Mouse (Mus musculus) midbrain, embryonic 13.5 days (tissue): Measurements from ENCODE around the gene Cep170. TPM values are rescaled to one million over a fixed set of nuclear protein-coding genes. Genes with fewer than 3 reads are reported as not detected.

Experiments
- ATAC-seq: fragments of 200-750 bp; cut with Nextera tagmentation; 2 replicates; pipeline ENCODE4 v1.8.0; 2017; ENCODE audit warnings: mild to moderate bottlenecking, moderate TSS enrichment, moderate library complexity
- H3K27ac ChIP-seq: fragments of 300-500 bp; sonication (generic); 2 replicates; pipeline ENCODE4 v1.5.1; 2015; ENCODE audit warnings: inconsistent platforms, mild to moderate bottlenecking, moderate library complexity
- H3K27me3 ChIP-seq: fragments of 300-500 bp; sonication (generic); 2 replicates; pipeline ENCODE4 v1.6.1; 2015; ENCODE audit warnings: mild to moderate bottlenecking, inconsistent platforms
- H3K36me3 ChIP-seq: fragments of 300-500 bp; sonication (generic); 2 replicates; pipeline ENCODE4 v1.6.1; 2015; ENCODE audit warnings: mild to moderate bottlenecking, inconsistent platforms
- H3K4me1 ChIP-seq: fragments of 300-500 bp; sonication (generic); replicated peaks from 2 replicates; pipeline ENCODE4 v1.6.1; 2015; ENCODE audit warnings: inconsistent platforms
- H3K4me2 ChIP-seq: fragments of 300-500 bp; sonication (generic); replicated peaks from 2 replicates; pipeline ENCODE4 v1.6.1; 2015; ENCODE audit warnings: moderate library complexity, mild to moderate bottlenecking, inconsistent platforms
- H3K4me3 ChIP-seq: fragments of 300-500 bp; sonication (generic); replicated peaks from 2 replicates; pipeline ENCODE4 v1.5.1; 2015; ENCODE audit warnings: mild to moderate bottlenecking, inconsistent platforms
- H3K9ac ChIP-seq: fragments of 300-500 bp; sonication (generic); replicated peaks from 2 replicates; pipeline ENCODE4 v1.6.1; 2015; ENCODE audit warnings: mild to moderate bottlenecking, inconsistent platforms
- H3K9me3 ChIP-seq: fragments of 300-500 bp; sonication (generic); 2 replicates; pipeline ENCODE4 v1.6.1; 2016; ENCODE audit warnings: mild to moderate bottlenecking, inconsistent platforms
- WGBS: fragments of 180-500 bp; shearing (Covaris S2); methylation state at CpG from one replicate; pipeline ENCODE4 v1.1.7; 2015; 5-methylcytosine and 5-hydroxymethylcytosine counted together
- polyA plus RNA-seq: library from polyadenylated mRNA; unstranded; fragments of >200 nt; fragmentation: Nextera tagmentation; extraction: Ambion mirVana; gene quantifications from 2 replicates; pipeline ENCODE4 v1.2.1, GENCODE M21; 2015

The Cep170 gene
- polyA plus RNA-seq, 1 experiment from 2014 or later = 140 TPM

GRCm38 (mm10) chr1:176834880-176835279, 21.0 kb upstream of the Cep170 start:
- Histone ChIP-seq H3K9ac (no peak overlapping the region), H3K27me3 (peaks cover 12% of the 10 kb centered on the region), H3K4me1 (peaks cover 8% of the 10 kb centered on the region), H3K9me3 (no peaks in the 10 kb centered on the region), H3K4me3 (no peak overlapping the region; the same call in 1 of the 2 replicates), H3K4me2 (peak overlapping the region; percentile 75; the same call in 1 of the 2 replicates), H3K27ac (no peak overlapping the region), H3K36me3 (peaks cover 7% of the 10 kb centered on the region; the same call in 1 of the 2 replicates)
- ATAC-seq = 0 out of 2 replicates have a peak, but pooled peaks have one; percentile 17
- 61% methylated on average over 6 of the region's 6 CpGs for WGBS

- Histone ChIP-seq H3K36me3 (peaks cover 7% of the 10 kb centered on the region; the same call in 1 of the 2 replicates), H3K4me2 (no peak overlapping the region), H3K4me1 (peaks cover 8% of the 10 kb centered on the region), H3K9me3 (no peaks in the 10 kb centered on the region), H3K27ac (no peak overlapping the region), H3K4me3 (no peak overlapping the region), H3K27me3 (peaks cover 12% of the 10 kb centered on the region), H3K9ac (no peak overlapping the region)
- 83% methylated on average over 3 of the region's 3 CpGs for WGBS
- no peak for ATAC-seq
Observed at GRCm38 (mm10) chr1:176833948-176834347, 20.1 kb upstream of the Cep170 start.

- Histone ChIP-seq H3K4me3 (no peak overlapping the region), H3K4me1 (peaks cover 8% of the 10 kb centered on the region), H3K36me3 (peaks cover 7% of the 10 kb centered on the region; the same call in 1 of the 2 replicates), H3K27me3 (peaks cover 12% of the 10 kb centered on the region), H3K27ac (no peak overlapping the region), H3K9ac (no peak overlapping the region), H3K4me2 (no peak overlapping the region), H3K9me3 (no peaks in the 10 kb centered on the region)
- no peak for ATAC-seq
Observed at GRCm38 (mm10) chr1:176833257-176833656, 19.4 kb upstream of the Cep170 start.

GRCm38 (mm10) chr1:176832607-176833006, 18.7 kb upstream of the Cep170 start:
- H3K9ac ChIP-seq = no peak overlapping the region
- WGBS = 85% methylated on average over 8 of the region's 8 CpGs
- no peak overlapping the region for H3K27ac ChIP-seq
- no peak overlapping the region for H3K4me3 ChIP-seq
- peaks cover 8% of the 10 kb centered on the region for H3K4me1 ChIP-seq
- ATAC-seq = no peak
- H3K9me3 ChIP-seq = no peaks in the 10 kb centered on the region
- peaks cover 12% of the 10 kb centered on the region for H3K27me3 ChIP-seq
- H3K4me2 ChIP-seq = no peak overlapping the region
- peaks cover 7% of the 10 kb centered on the region; the same call in 1 of the 2 replicates for H3K36me3 ChIP-seq

GRCm38 (mm10) chr1:176832071-176832470, 18.2 kb upstream of the Cep170 start:
- Histone ChIP-seq H3K4me3 (no peak overlapping the region), H3K27ac (no peak overlapping the region), H3K4me2 (no peak overlapping the region), H3K9me3 (no peaks in the 10 kb centered on the region), H3K36me3 (peaks cover 7% of the 10 kb centered on the region; the same call in 1 of the 2 replicates), H3K4me1 (peaks cover 8% of the 10 kb centered on the region), H3K9ac (no peak overlapping the region), H3K27me3 (peaks cover 12% of the 10 kb centered on the region)
- ATAC-seq = no peak
- WGBS = 94% methylated on average over 2 of the region's 2 CpGs

GRCm38 (mm10) chr1:176828666-176829065, 14.8 kb upstream of the Cep170 start:
- Histone ChIP-seq H3K4me3 (no peak overlapping the region), H3K9me3 (no peaks in the 10 kb centered on the region), H3K27me3 (no peaks in the 10 kb centered on the region), H3K4me1 (no peaks in the 10 kb centered on the region), H3K4me2 (no peak overlapping the region), H3K9ac (no peak overlapping the region), H3K36me3 (peaks cover 11% of the 10 kb centered on the region; the same call in 1 of the 2 replicates), H3K27ac (no peak overlapping the region)
- no peak for ATAC-seq
- 93% methylated on average over 12 of the region's 12 CpGs for WGBS

- Histone ChIP-seq H3K9ac (no peak overlapping the region), H3K27ac (no peak overlapping the region), H3K4me2 (no peak overlapping the region), H3K4me1 (no peaks in the 10 kb centered on the region), H3K27me3 (no peaks in the 10 kb centered on the region), H3K9me3 (no peaks in the 10 kb centered on the region), H3K36me3 (peaks cover 11% of the 10 kb centered on the region; the same call in 1 of the 2 replicates), H3K4me3 (no peak overlapping the region)
- WGBS = 74% methylated on average over 5 of the region's 5 CpGs
- ATAC-seq = no peak
Observed at GRCm38 (mm10) chr1:176827945-176828485, 14.1 kb upstream of the Cep170 start.

- Histone ChIP-seq H3K36me3 (peaks cover 11% of the 10 kb centered on the region; the same call in 1 of the 2 replicates), H3K27ac (no peak overlapping the region), H3K9me3 (no peaks in the 10 kb centered on the region), H3K4me2 (no peak overlapping the region), H3K27me3 (no peaks in the 10 kb centered on the region), H3K9ac (no peak overlapping the region), H3K4me3 (no peak overlapping the region), H3K4me1 (no peaks in the 10 kb centered on the region)
- 81% methylated on average over 4 of the region's 4 CpGs for WGBS
- ATAC-seq = no peak
Observed at GRCm38 (mm10) chr1:176827365-176827764, 13.5 kb upstream of the Cep170 start.

- Histone ChIP-seq H3K27me3 (no peaks in the 10 kb centered on the region), H3K9me3 (no peaks in the 10 kb centered on the region), H3K4me2 (no peak overlapping the region), H3K9ac (no peak overlapping the region), H3K36me3 (peaks cover 10% of the 10 kb centered on the region; the same call in 1 of the 2 replicates), H3K27ac (no peak overlapping the region), H3K4me1 (peaks cover 1% of the 10 kb centered on the region; the same call in 1 of the 2 replicates), H3K4me3 (no peak overlapping the region)
- 92% methylated on average over 4 of the region's 4 CpGs for WGBS
- no peak for ATAC-seq
Observed at GRCm38 (mm10) chr1:176826931-176827330, 13.1 kb upstream of the Cep170 start.

GRCm38 (mm10) chr1:176826186-176826585, 12.3 kb upstream of the Cep170 start:
- no peak overlapping the region for H3K4me2 ChIP-seq
- H3K27ac ChIP-seq = no peak overlapping the region
- H3K9me3 ChIP-seq = no peaks in the 10 kb centered on the region
- peaks cover 4% of the 10 kb centered on the region; the same call in 1 of the 2 replicates for H3K4me1 ChIP-seq
- H3K27me3 ChIP-seq = no peaks in the 10 kb centered on the region
- no peak for ATAC-seq
- H3K36me3 ChIP-seq = 0 out of 2 replicates have a peak, but pooled peaks cover 3% of the 10 kb centered on the region
- H3K9ac ChIP-seq = no peak overlapping the region
- 86% methylated on average over 11 of the region's 11 CpGs for WGBS
- H3K4me3 ChIP-seq = no peak overlapping the region

GRCm38 (mm10) chr1:176825084-176825483, 11.2 kb upstream of the Cep170 start:
- Histone ChIP-seq H3K27ac (no peak overlapping the region), H3K4me2 (no peak overlapping the region), H3K9ac (no peak overlapping the region), H3K36me3 (0 out of 2 replicates have a peak, but pooled peaks cover 3% of the 10 kb centered on the region), H3K4me3 (no peak overlapping the region), H3K27me3 (no peaks in the 10 kb centered on the region), H3K9me3 (no peaks in the 10 kb centered on the region), H3K4me1 (peaks cover 4% of the 10 kb centered on the region; the same call in 1 of the 2 replicates)
- WGBS = 79% methylated on average over 4 of the region's 4 CpGs
- no peak for ATAC-seq

GRCm38 (mm10) chr1:176824611-176825010, 10.7 kb upstream of the Cep170 start:
- Histone ChIP-seq H3K9ac (no peak overlapping the region), H3K4me2 (no peak overlapping the region), H3K27ac (no peak overlapping the region), H3K27me3 (no peaks in the 10 kb centered on the region), H3K4me1 (peaks cover 4% of the 10 kb centered on the region; the same call in 1 of the 2 replicates), H3K9me3 (no peaks in the 10 kb centered on the region), H3K36me3 (0 out of 2 replicates have a peak, but pooled peaks cover 3% of the 10 kb centered on the region), H3K4me3 (no peak overlapping the region)
- 78% methylated on average over 6 of the region's 6 CpGs for WGBS
- ATAC-seq = no peak
